Mouse (Mus musculus): ENCODE results near the gene Cc2d2a. TPM values are rescaled to one million over a fixed set of nuclear protein-coding genes. Genes with fewer than 3 reads are reported as not detected.

The Cc2d2a gene
- polyA plus RNA-seq, 1 experiment = 8.5 TPM

DNA sequence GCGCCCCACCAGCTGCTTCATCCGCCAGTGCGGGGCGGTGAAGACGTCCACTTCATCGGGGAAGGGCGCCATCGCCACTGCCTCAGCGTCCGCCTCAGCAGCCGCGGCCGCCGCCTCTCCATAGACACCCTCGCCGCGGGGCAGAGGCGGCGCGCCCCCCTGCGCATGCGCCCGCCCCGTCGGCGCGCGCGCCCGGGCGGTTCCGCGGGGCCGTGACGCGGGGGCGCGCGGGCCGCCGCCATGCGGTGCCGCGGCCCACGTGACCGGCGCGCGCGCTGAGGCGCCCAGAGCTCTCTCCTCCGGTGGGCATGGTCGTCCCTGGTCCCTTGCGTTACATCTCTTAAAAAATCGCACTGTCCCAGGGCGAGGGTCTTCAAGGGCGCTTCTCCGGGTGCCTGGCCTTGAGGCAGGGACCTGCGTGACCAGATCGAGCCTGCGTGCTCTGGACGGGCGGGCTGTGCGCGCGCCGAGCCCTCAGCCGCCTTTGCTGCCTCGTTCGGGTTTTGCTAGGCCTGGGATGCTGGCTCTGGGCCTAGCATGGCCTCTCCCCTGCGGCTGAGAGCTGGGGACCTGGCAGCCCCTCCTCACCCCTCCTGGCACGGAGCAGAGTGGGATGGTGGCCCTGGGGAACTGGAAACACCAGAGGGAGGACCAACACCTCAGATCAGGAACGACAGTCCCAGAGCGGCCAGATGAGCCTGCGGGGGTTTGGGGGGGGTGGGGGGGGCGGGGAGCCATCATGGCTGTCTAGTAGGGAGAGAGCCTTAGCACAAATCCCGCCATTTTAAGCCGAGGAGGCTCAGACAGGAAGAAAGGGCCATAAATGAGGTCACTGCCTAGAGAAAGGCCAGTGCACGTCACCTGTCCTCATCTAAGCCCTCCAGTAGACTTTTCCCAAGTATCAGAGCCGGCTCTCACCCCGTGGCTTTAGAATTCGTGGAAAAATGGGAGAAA lies 120.1 kb downstream of the Cc2d2a start:
- peak; percentile 92 for DNase-seq (ENCODE audit: low read depth)
- TF ChIP-seq POLR2A (IDR thresholded peaks at IDR 0.05; ENCODE audit: borderline replicate concordance, extremely low read depth, insufficient read depth, insufficient read length, poor library complexity, severe bottlenecking) = peak; percentile 93
- TF ChIP-seq CTCF (IDR thresholded peaks at IDR 0.05; ENCODE audit: borderline replicate concordance, extremely low read depth, insufficient read depth, insufficient read length) = no peak

DNA sequence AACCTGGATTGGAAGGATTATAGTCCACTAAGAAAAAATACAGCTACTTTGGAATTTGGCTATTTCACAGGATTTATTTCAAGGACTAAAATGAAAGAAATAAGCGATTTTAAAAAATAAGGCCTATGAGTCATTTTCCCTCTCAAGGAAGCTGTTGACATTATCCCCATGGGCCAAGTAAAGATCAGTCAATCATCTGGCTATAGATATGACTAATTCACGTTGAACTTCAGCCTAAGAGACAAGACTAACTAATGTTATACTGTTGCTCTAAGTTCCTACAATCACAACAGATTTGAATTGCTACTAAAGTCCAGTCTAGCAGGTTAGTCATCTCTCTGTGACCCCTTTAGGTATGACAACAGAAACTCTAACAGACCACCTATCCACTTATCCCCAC lies 121.8 kb downstream of the Cc2d2a start:
- TF ChIP-seq POLR2A (IDR thresholded peaks at IDR 0.05; ENCODE audit: borderline replicate concordance, extremely low read depth, insufficient read depth, insufficient read length, poor library complexity, severe bottlenecking) (no peak), CTCF (IDR thresholded peaks at IDR 0.05; ENCODE audit: borderline replicate concordance, extremely low read depth, insufficient read depth, insufficient read length) (no peak)
- no peak for DNase-seq (ENCODE audit: low read depth)

DNA sequence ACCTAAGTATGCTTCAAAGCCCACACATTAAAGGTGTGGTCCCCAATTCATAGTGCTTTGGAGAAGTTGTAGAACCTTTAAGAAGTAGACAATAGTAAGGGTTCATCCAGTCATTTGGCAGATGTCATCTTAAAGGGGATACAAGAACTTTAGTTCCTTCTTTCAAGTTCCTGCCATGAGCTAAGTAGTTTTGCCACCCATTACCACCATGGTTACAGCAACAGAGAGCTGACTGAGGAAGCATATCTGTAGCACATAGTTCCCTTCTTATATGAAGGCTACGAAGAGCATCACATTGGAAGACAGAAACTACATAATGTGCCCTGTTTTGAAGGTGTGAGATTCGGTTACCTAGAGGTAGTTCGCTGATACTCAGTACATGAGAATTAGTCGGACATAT lies 124.5 kb downstream of the Cc2d2a start:
- no peak for TF ChIP-seq CTCF (IDR thresholded peaks at IDR 0.05; ENCODE audit: borderline replicate concordance, extremely low read depth, insufficient read depth, insufficient read length)
- no peak for DNase-seq (ENCODE audit: low read depth)

DNA sequence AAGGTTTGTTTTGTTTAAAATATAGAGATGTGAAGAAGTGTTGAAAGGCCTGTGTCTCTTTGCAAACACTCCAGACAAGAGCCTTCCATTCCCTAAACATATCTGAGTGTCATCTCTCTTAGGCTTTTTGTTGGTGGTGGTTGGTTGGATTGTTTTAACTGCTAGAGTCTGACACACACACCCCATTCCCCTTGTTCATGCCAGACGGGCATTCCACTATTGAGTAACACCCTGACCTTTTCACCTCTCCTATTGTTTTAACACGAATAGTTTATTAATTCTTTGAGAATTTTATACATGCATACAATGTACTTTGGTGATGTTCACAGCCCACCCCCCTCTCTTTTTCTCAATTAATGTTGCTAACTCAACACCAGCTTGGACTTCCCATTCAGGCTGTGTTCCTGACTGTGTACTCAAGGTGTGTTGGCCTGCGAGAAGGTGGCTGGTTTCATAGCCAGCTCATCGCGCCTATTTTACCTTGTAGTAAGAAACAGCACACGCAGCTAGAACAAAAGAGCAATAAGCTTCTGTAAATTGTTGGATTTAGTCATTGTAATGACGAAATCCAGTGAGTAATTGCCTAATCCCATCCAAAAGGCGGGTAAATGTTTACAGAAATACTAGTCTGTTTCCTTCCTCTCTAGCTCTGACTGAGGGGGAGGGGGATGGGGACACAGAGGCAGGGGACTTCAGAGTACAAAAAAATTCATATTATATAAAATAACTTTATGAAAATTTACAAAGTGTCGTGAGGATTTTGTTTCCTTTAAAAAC lies 126.0 kb downstream of the Cc2d2a start:
- no peak for TF ChIP-seq POLR2A (IDR thresholded peaks at IDR 0.05; ENCODE audit: borderline replicate concordance, extremely low read depth, insufficient read depth, insufficient read length, poor library complexity, severe bottlenecking)
- TF ChIP-seq CTCF (IDR thresholded peaks at IDR 0.05; ENCODE audit: borderline replicate concordance, extremely low read depth, insufficient read depth, insufficient read length) = no peak
- DNase-seq (ENCODE audit: low read depth) = no peak

Other genes starting within 250 kb of the Cc2d2a start
- 1.0 and 1.1 TPM in 2 replicates for gene C1qtnf7, start 146.8 kb upstream of the Cc2d2a start, polyA plus RNA-seq (2012; rRNA removed)
- gene Bst1, start 156.5 kb downstream of the Cc2d2a start, polyA plus RNA-seq (2012; rRNA removed) = 0.04 and 0.11 TPM in 2 replicates
- 51.5 and 53.7 TPM in 2 replicates for gene Fbxl5, start 159.3 kb downstream of the Cc2d2a start, polyA plus RNA-seq (2012; rRNA removed)
- 2.0 and 2.7 TPM in 2 replicates for gene Cd38, start 206.2 kb downstream of the Cc2d2a start, polyA plus RNA-seq (2012; rRNA removed)